Mouse (Mus musculus) ES-Bruce4 (cell line): ENCODE data around the gene Ankrd54. TPM values are rescaled to one million over a fixed set of nuclear protein-coding genes. Genes with fewer than 3 reads are reported as not detected.

Experiments used
- H3K27ac ChIP-seq: 2 replicates; pipeline ENCODE4 v1.5.1; 2012; ENCODE audit warnings: low read length, inconsistent platforms; ENCODE audit not compliant: insufficient read depth
- H3K27me3 ChIP-seq: 2 replicates; pipeline ENCODE4 v1.6.1; 2012; ENCODE audit warnings: mild to moderate bottlenecking, low read length, inconsistent platforms; ENCODE audit not compliant: control insufficient read depth, poor library complexity, insufficient read depth, severe bottlenecking
- H3K36me3 ChIP-seq: 2 replicates; pipeline ENCODE4 v1.6.1; 2012; ENCODE audit warnings: inconsistent platforms, mild to moderate bottlenecking, low read length, moderate library complexity; ENCODE audit not compliant: control insufficient read depth, poor library complexity, insufficient read depth, severe bottlenecking
- H3K4me1 ChIP-seq: one replicate; pipeline ENCODE4 v1.8.1; 2011; ENCODE audit warnings: low read length; ENCODE audit not compliant: control insufficient read depth, insufficient read depth
- H3K4me3 ChIP-seq: 2 replicates; pipeline ENCODE4 v1.5.1; 2011; ENCODE audit warnings: low read depth, mild to moderate bottlenecking, low read length
- H3K9ac ChIP-seq: 2 replicates; pipeline ENCODE4 v1.6.1; 2012; ENCODE audit warnings: low read depth, mild to moderate bottlenecking, inconsistent platforms; ENCODE audit not compliant: poor library complexity, severe bottlenecking
- H3K9me3 ChIP-seq: replicated peaks from 2 replicates; pipeline ENCODE4 v1.6.1; 2012; ENCODE audit warnings: mild to moderate bottlenecking, low read length, inconsistent platforms; ENCODE audit not compliant: control insufficient read depth, poor library complexity, insufficient read depth, severe bottlenecking
- CTCF ChIP-seq: IDR thresholded peaks from one replicate; pipeline ENCODE4 v1.8.1; 2011; ENCODE audit warnings: low read depth, low read length
- EP300 ChIP-seq: IDR thresholded peaks from 2 replicates; pipeline ENCODE4 v1.6.1; 2011; ENCODE audit warnings: low read depth, low read length; ENCODE audit not compliant: insufficient read depth
- POLR2A ChIP-seq: IDR thresholded peaks from one replicate; pipeline ENCODE4 v1.8.1; 2011; ENCODE audit warnings: low read length; ENCODE audit not compliant: insufficient read depth
- polyA plus RNA-seq: library from polyadenylated mRNA; stranded (reverse); fragments of >200 nt; gene quantifications from 2 replicates; pipeline ENCODE4 v1.2.4, GENCODE M21; 2011; ENCODE audit warnings: low read depth; ENCODE audit not compliant: missing spikeins, insufficient read depth, insufficient read length

Ankrd54 gene
- polyA plus RNA-seq, 1 experiment = 18.2 TPM

GRCm38 (mm10) chr15:79095483-79095882, 32.8 kb upstream of the Ankrd54 start:
- H3K27ac ChIP-seq = no peak overlapping the region
- TF ChIP-seq CTCF (no peak), POLR2A (no peak), EP300 (no peak)
- no peaks in the 10 kb centered on the region for H3K4me1 ChIP-seq
- no peaks in the 10 kb centered on the region for H3K27me3 ChIP-seq
- no peaks in the 10 kb centered on the region for H3K9me3 ChIP-seq
- H3K9ac ChIP-seq = no peak overlapping the region
- H3K4me3 ChIP-seq = no peak overlapping the region
- peaks cover 39% of the 10 kb centered on the region for H3K36me3 ChIP-seq

GRCm38 (mm10) chr15:79093083-79093839, 30.6 kb upstream of the Ankrd54 start:
- H3K9ac ChIP-seq = no peak overlapping the region
- no peak overlapping the region for H3K27ac ChIP-seq
- H3K9me3 ChIP-seq = no peaks in the 10 kb centered on the region
- H3K27me3 ChIP-seq = no peaks in the 10 kb centered on the region
- no peak overlapping the region for H3K4me3 ChIP-seq
- peaks cover 56% of the 10 kb centered on the region for H3K36me3 ChIP-seq
- H3K4me1 ChIP-seq = peaks cover 2% of the 10 kb centered on the region
- TF ChIP-seq EP300 (no peak), CTCF (peak; percentile 75)

GRCm38 (mm10) chr15:79092284-79092683, 29.6 kb upstream of the Ankrd54 start:
- Histone ChIP-seq H3K9me3 (no peaks in the 10 kb centered on the region), H3K36me3 (peaks cover 61% of the 10 kb centered on the region), H3K9ac (no peak overlapping the region), H3K4me3 (no peak overlapping the region), H3K27ac (no peak overlapping the region), H3K27me3 (no peaks in the 10 kb centered on the region), H3K4me1 (peaks cover 2% of the 10 kb centered on the region)
- TF ChIP-seq EP300 (no peak), CTCF (no peak), POLR2A (no peak)

- H3K9me3 ChIP-seq = no peaks in the 10 kb centered on the region
- no peak overlapping the region for H3K9ac ChIP-seq
- peak overlapping the region; percentile 15 for H3K27ac ChIP-seq
- H3K36me3 ChIP-seq = peaks cover 79% of the 10 kb centered on the region
- 0 out of 2 replicates have a peak overlapping the region, but pooled peaks have one; percentile 19 for H3K4me3 ChIP-seq
- no peak for TF ChIP-seq EP300
- TF ChIP-seq POLR2A = no peak
- TF ChIP-seq CTCF = no peak
- no peaks in the 10 kb centered on the region for H3K27me3 ChIP-seq
- peaks cover 4% of the 10 kb centered on the region for H3K4me1 ChIP-seq
Measured at GRCm38 (mm10) chr15:79079567-79079966, 16.9 kb upstream of the Ankrd54 start.

- no peak for TF ChIP-seq CTCF
- TF ChIP-seq EP300 = no peak
- no peak for TF ChIP-seq POLR2A
- Histone ChIP-seq H3K36me3 (peaks cover 41% of the 10 kb centered on the region), H3K27ac (peak overlapping the region; percentile 35), H3K9me3 (no peaks in the 10 kb centered on the region), H3K27me3 (no peaks in the 10 kb centered on the region), H3K4me3 (peak overlapping the region; percentile 95), H3K4me1 (peaks cover 4% of the 10 kb centered on the region), H3K9ac (peak overlapping the region; percentile 84)
Measured at GRCm38 (mm10) chr15:79075658-79076365, 13.1 kb upstream of the Ankrd54 start.
